Mouse (Mus musculus) olfactory bulb, adult 2 months (tissue): ENCODE results near the gene Med15. TPM values are rescaled to one million over a fixed set of nuclear protein-coding genes. Genes with fewer than 3 reads are reported as not detected.

Experiments
- H3K27ac ChIP-seq: fragments of 200-500 bp; 2 replicates; pipeline ENCODE4 v1.5.1; 2012; ENCODE audit warnings: low read depth, low read length; ENCODE audit not compliant: insufficient read depth
- H3K4me1 ChIP-seq: fragments of 200-500 bp; 2 replicates; pipeline ENCODE4 v1.6.1; 2012; ENCODE audit warnings: low read length; ENCODE audit not compliant: control insufficient read depth, insufficient read depth
- H3K4me3 ChIP-seq: fragments of 200-500 bp; 2 replicates; pipeline ENCODE4 v1.5.1; 2012; ENCODE audit warnings: mild to moderate bottlenecking, low read depth, low read length, moderate library complexity; ENCODE audit not compliant: insufficient read depth
- CTCF ChIP-seq: fragments of 200-500 bp; IDR thresholded peaks from 2 replicates; pipeline ENCODE4 v1.5.1; 2012; ENCODE audit warnings: low read depth, mild to moderate bottlenecking, low read length, moderate library complexity; ENCODE audit not compliant: insufficient read depth
- POLR2A ChIP-seq: fragments of 200-500 bp; IDR thresholded peaks from 2 replicates; pipeline ENCODE4 v1.6.1; 2012; ENCODE audit warnings: mild to moderate bottlenecking, low read depth, low read length, moderate library complexity; ENCODE audit not compliant: insufficient read depth
- WGBS: fragments of 180-500 bp; shearing (Covaris S2); methylation state at CpG from one replicate; pipeline ENCODE4 v1.1.7; 2018; 5-methylcytosine and 5-hydroxymethylcytosine counted together
- polyA plus RNA-seq: library from polyadenylated mRNA; stranded (reverse); fragments of >200 nt; gene quantifications from 2 replicates; pipeline ENCODE4 v1.2.4, GENCODE M21; 2012; ENCODE audit warnings: low replicate concordance; ENCODE audit not compliant: missing spikeins, insufficient read depth, insufficient read length

The Med15 gene
- polyA plus RNA-seq, 1 experiment = not detected

- 2% methylated on average over 44 of the region's 44 CpGs for WGBS
- Histone ChIP-seq H3K27ac (peak overlapping the region; percentile 91), H3K4me3 (peak overlapping the region; percentile 97), H3K4me1 (peaks cover 4% of the 10 kb centered on the region)
- TF ChIP-seq CTCF (0 out of 2 replicates have a peak, but pooled peaks have one; percentile 25), POLR2A (peak; percentile 84)
Observed at GRCm38 (mm10) chr16:17722461-17723324, 10.0 kb downstream of the Med15 start.

DNA sequence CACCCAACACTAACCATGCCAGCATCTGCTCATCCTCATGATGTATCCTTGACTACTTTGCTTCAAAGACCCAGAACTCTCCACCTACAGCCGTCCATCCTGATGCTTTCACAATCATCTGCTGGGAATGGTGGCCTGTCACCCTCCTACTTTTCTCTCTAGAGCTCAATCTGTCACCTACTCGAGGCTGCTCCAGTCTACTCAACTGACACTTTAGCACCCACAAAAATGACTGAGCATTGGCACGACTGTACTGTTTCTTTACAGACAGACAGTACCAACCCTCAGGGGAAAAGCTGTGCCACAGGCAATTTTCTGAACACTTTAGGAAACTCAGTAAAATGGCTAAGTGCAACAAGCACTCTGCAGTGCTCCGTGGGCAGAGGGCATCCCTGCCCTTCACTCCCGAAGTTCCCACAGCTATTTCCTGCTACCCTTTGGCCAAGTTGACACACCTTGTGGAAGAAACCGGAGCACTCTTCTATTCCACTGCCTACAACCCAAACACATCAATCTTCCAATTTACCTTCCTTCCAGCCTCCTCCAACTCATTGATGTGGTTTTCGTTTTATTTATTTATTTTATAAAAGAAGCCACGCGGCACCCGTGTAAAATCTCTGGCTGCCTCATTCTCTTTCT is 10.8 kb downstream of the Med15 start:
- peaks cover 4% of the 10 kb centered on the region for H3K4me1 ChIP-seq
- TF ChIP-seq POLR2A (no peak), CTCF (no peak)
- 3% methylated on average over 10 of the region's 10 CpGs for WGBS
- H3K4me3 ChIP-seq = peak overlapping the region; percentile 97
- H3K27ac ChIP-seq = no peak overlapping the region

- H3K4me3 ChIP-seq = peak overlapping the region; percentile 24; the same call in 1 of the 2 replicates
- peaks cover 4% of the 10 kb centered on the region for H3K4me1 ChIP-seq
- H3K27ac ChIP-seq = no peak overlapping the region
- TF ChIP-seq POLR2A (no peak), CTCF (no peak)
- WGBS = 50% methylated on average over 9 of the region's 9 CpGs
Observed at GRCm38 (mm10) chr16:17721114-17721808, 11.4 kb downstream of the Med15 start.

DNA sequence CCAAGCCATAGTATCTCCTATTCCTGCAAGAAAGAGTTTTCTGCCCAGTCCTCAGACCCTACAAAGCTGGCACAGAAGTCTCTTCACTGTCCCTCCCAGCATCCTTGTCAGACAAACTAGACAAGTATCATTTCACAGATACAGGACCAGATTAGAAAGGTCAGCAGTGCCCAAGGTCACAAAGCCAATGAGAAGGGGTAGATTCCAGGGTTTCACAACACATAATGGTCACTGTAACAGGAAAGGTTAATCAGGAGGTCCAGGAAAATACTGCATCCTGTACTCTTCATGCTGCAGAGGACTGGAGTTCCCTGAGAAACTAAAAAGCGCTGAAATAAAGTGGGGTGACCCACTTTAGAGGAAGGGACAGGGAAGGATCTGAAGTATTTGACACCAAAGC is 14.9 kb downstream of the Med15 start:
- 88% methylated on average over 1 of the region's 1 CpGs for WGBS
- TF ChIP-seq CTCF = no peak
- TF ChIP-seq POLR2A = no peak
- H3K4me1 ChIP-seq = peaks cover 4% of the 10 kb centered on the region
- no peak overlapping the region for H3K4me3 ChIP-seq
- no peak overlapping the region for H3K27ac ChIP-seq

DNA sequence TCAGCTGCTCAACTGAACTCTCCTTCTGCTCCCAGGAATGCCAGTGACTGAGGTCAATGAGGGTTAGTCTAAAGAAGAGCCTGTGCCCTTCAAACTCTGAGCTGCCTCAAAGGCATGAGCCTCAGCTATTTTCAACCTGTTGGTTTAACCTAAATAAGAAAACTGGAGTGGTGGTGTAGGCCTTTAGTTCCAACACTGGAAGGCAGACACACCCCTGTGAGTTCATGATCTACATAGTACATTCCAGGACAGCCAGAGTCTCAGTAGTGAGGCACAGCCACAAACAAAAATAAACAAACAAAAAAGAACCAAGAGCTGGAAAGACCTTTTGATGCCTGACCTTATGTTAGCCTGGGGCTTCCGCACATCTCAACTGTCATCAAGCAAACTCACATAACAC is 25.1 kb downstream of the Med15 start:
- no peak overlapping the region for H3K27ac ChIP-seq
- H3K4me3 ChIP-seq = no peak overlapping the region
- WGBS = 89% methylated on average over 1 of the region's 1 CpGs
- H3K4me1 ChIP-seq = peaks cover 2% of the 10 kb centered on the region
- no peak for TF ChIP-seq CTCF

DNA sequence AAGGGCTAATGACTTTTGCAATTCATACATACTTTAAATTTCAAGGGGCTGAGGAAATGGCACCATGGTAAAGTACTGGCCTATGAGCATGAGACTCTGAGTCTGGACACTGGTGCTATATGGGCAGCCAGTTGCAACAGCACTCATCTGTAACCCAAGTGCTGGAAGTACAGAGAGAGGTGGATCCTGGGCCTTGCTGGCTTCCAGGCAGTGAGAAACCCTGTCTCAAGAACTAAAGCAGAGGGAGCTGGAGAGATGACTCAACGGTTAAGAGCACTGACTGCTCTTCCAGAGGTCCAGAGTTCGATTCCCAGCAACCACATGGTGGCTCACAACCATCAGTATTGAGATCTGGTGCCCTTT is 31.7 kb downstream of the Med15 start:
- WGBS = 89% methylated on average over 2 of the region's 2 CpGs
- Histone ChIP-seq H3K4me1 (peaks cover 3% of the 10 kb centered on the region), H3K4me3 (no peak overlapping the region), H3K27ac (no peak overlapping the region)
- TF ChIP-seq POLR2A = no peak
- TF ChIP-seq CTCF = no peak

DNA sequence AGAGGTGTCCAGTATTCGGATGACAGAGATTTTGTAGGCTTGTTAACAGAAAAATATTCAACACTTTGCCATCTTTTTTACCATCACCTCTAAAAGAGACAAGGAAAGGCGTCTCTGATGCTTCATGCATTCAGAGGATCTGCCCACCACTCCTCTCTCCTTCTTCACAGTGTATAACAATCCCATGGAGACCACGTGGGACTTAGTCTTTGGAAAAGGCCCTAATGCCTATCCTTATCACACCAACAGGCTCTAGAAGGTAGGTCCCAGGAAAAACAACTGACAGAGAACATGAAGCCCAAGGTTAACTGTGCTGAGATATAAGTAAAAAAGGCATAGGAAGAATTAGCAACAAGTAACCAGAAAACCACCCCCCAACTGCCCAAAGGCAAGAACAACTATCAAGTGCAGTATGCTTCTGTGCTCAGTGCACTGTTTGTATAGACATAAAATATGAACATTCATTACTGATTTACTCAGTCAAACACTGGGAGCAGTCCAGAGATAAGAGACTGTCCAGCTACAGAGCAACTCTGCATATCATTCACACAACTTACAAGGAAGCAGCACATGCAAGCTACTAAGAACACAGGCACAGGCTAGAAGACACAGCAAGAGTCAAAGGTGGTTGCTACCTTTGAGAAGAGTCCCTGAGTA is 32.2 kb downstream of the Med15 start:
- 91% methylated on average over 3 of the region's 3 CpGs for WGBS
- H3K4me3 ChIP-seq = no peak overlapping the region
- H3K27ac ChIP-seq = no peak overlapping the region
- peaks cover 3% of the 10 kb centered on the region for H3K4me1 ChIP-seq
- TF ChIP-seq POLR2A (no peak), CTCF (no peak)

DNA sequence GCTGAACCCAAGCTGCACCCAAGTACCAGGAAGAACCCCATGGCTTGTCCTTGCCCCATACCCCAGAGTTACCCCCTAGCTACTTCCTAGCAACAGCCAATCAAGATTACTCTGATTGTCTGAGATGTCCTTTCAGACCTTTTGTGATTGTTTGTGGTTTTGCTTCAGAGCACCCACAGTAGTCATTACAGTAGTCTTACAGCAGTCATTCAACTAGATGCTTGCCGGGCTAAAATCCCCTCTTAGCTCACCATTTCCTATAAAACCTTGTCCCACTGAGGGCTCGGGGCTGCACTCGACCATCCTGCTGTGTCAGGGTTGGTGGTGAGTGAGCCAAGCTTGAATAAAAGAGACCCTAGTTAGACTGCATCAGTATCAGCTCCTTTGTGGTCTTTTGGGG is 37.8 kb downstream of the Med15 start:
- TF ChIP-seq CTCF = no peak
- no peak for TF ChIP-seq POLR2A
- 49% methylated on average over 3 of the region's 3 CpGs for WGBS
- H3K4me3 ChIP-seq = no peak overlapping the region
- no peak overlapping the region for H3K27ac ChIP-seq
- H3K4me1 ChIP-seq = no peaks in the 10 kb centered on the region
